Mouse (Mus musculus): ENCODE data around the gene Dctn5. TPM values are rescaled to one million over a fixed set of nuclear protein-coding genes. Genes with fewer than 3 reads are reported as not detected.

Gene Dctn5
- polyA plus RNA-seq, 1 experiment, result 77.1 TPM

GRCm38 (mm10) chr7:122101747-122102244 lies 31.0 kb upstream of the Dctn5 start, which contains the start of gene Ndufab1:
TSS of gene Ndufab1 (minus strand) at chr7:122101886.
- under 1% methylated on average over 43 of the region's 43 CpGs for WGBS
- TF ChIP-seq POLR2A (IDR thresholded peaks at IDR 0.05; ENCODE audit: low read depth, low read length), result peak; percentile 2
- peak; percentile 69 for TF ChIP-seq CTCF (conservative IDR thresholded peaks at IDR 0.05; ENCODE audit: insufficient read depth, insufficient read length, low read depth, low read length)

GRCm38 (mm10) chr7:122108206-122108605 lies 24.6 kb upstream of the Dctn5 start:
- no peaks in the 10 kb centered on the region for H3K4me1 ChIP-seq (ENCODE audit: control insufficient read depth, insufficient read depth, low read length)
- H3K27me3 ChIP-seq (replicated peaks; ENCODE audit: control insufficient read depth, insufficient read depth, low read length), result no peaks in the 10 kb centered on the region
- no peaks in the 10 kb centered on the region for H3K36me3 ChIP-seq (ENCODE audit: control insufficient read depth, insufficient read depth, low read length)
- DNase-seq, result peak; percentile 60
- no peak overlapping the region for H3K4me3 ChIP-seq (ENCODE audit: insufficient read depth, low read depth, low read length)
- TF ChIP-seq POLR2A (IDR thresholded peaks at IDR 0.05; ENCODE audit: low read depth, low read length) (no peak), CTCF (conservative IDR thresholded peaks at IDR 0.05; ENCODE audit: insufficient read depth, insufficient read length, low read depth, low read length) (no peak)
- no peak overlapping the region for H3K27ac ChIP-seq (ENCODE audit: insufficient read depth, low read depth, low read length)
- WGBS, result 78% methylated on average over 6 of the region's 6 CpGs

More at GRCm38 (mm10) chr7:122101747-122102244, 31.0 kb upstream of the Dctn5 start, which contains the start of gene Ndufab1:
- H3K27me3 ChIP-seq (replicated peaks; ENCODE audit: control insufficient read depth, insufficient read depth, low read length), result no peaks in the 10 kb centered on the region
- peak within 1 kb of the TSS; percentile 88 for H3K27ac ChIP-seq (ENCODE audit: insufficient read depth, low read depth, low read length)
- H3K4me3 ChIP-seq (ENCODE audit: insufficient read depth, low read depth, low read length), result peak within 1 kb of the TSS; percentile 86
- H3K4me1 ChIP-seq (ENCODE audit: control insufficient read depth, insufficient read depth, low read length), result peaks cover 7% of the 10 kb centered on the region; the same call in 1 of the 2 replicates
- H3K36me3 ChIP-seq (ENCODE audit: control insufficient read depth, insufficient read depth, low read length), result no peaks in the 10 kb centered on the region
- DNase-seq, result peak; percentile 92

- TF ChIP-seq CTCF (conservative IDR thresholded peaks at IDR 0.05; ENCODE audit: insufficient read depth, insufficient read length, low read depth, low read length) (no peak), POLR2A (IDR thresholded peaks at IDR 0.05; ENCODE audit: low read depth, low read length) (no peak)
- H3K27me3 ChIP-seq (replicated peaks; ENCODE audit: control insufficient read depth, insufficient read depth, low read length), result no peaks in the 10 kb centered on the region
- no peak overlapping the region for H3K27ac ChIP-seq (ENCODE audit: insufficient read depth, low read depth, low read length)
- no peak for DNase-seq
- H3K36me3 ChIP-seq (ENCODE audit: control insufficient read depth, insufficient read depth, low read length), result no peaks in the 10 kb centered on the region
- 90% methylated on average over 4 of the region's 4 CpGs for WGBS
- H3K4me1 ChIP-seq (ENCODE audit: control insufficient read depth, insufficient read depth, low read length), result no peaks in the 10 kb centered on the region
- H3K4me3 ChIP-seq (ENCODE audit: insufficient read depth, low read depth, low read length), result no peak overlapping the region
These were observed 9.3 kb upstream of the Dctn5 start for GRCm38 (mm10) chr7:122123518-122123917.

DNA sequence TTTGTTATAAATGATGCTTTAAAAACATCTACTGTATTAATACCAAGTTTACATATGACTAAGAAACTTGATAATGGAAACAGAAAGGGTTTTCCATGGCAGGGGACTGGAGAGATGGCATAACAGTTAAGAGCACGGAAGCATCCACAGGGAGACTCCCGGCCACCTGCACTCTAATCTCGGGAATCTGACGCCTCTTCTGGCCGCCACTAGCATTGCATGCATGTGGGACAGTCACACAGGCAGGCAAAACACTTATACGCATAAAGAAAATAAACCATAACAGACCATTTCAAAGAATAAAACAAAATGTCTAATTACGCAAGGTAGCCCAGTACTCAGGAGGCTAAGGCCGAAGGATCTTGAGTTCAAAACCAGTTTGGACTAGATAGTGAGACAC lies 7.2 kb upstream of the Dctn5 start:
- DNase-seq, result no peak
- Histone ChIP-seq H3K4me1 (ENCODE audit: control insufficient read depth, insufficient read depth, low read length) (no peaks in the 10 kb centered on the region), H3K4me3 (ENCODE audit: insufficient read depth, low read depth, low read length) (no peak overlapping the region), H3K36me3 (ENCODE audit: control insufficient read depth, insufficient read depth, low read length) (no peaks in the 10 kb centered on the region), H3K27ac (ENCODE audit: insufficient read depth, low read depth, low read length) (no peak overlapping the region), H3K27me3 (replicated peaks; ENCODE audit: control insufficient read depth, insufficient read depth, low read length) (no peaks in the 10 kb centered on the region)
- TF ChIP-seq POLR2A (IDR thresholded peaks at IDR 0.05; ENCODE audit: low read depth, low read length) (no peak), CTCF (conservative IDR thresholded peaks at IDR 0.05; ENCODE audit: insufficient read depth, insufficient read length, low read depth, low read length) (0 out of 2 replicates have a peak, but pooled peaks have one; percentile 14)
- 76% methylated on average over 8 of the region's 8 CpGs for WGBS

GRCm38 (mm10) chr7:122126946-122127345 lies 5.9 kb upstream of the Dctn5 start:
- 73% methylated on average over 11 of the region's 11 CpGs for WGBS
- Histone ChIP-seq H3K4me3 (ENCODE audit: insufficient read depth, low read depth, low read length) (no peak overlapping the region), H3K36me3 (ENCODE audit: control insufficient read depth, insufficient read depth, low read length) (no peaks in the 10 kb centered on the region), H3K27ac (ENCODE audit: insufficient read depth, low read depth, low read length) (no peak overlapping the region), H3K27me3 (replicated peaks; ENCODE audit: control insufficient read depth, insufficient read depth, low read length) (no peaks in the 10 kb centered on the region), H3K4me1 (ENCODE audit: control insufficient read depth, insufficient read depth, low read length) (no peaks in the 10 kb centered on the region)
- DNase-seq, result peak; percentile 72
- TF ChIP-seq CTCF (conservative IDR thresholded peaks at IDR 0.05; ENCODE audit: insufficient read depth, insufficient read length, low read depth, low read length) (no peak), POLR2A (IDR thresholded peaks at IDR 0.05; ENCODE audit: low read depth, low read length) (no peak)

DNA sequence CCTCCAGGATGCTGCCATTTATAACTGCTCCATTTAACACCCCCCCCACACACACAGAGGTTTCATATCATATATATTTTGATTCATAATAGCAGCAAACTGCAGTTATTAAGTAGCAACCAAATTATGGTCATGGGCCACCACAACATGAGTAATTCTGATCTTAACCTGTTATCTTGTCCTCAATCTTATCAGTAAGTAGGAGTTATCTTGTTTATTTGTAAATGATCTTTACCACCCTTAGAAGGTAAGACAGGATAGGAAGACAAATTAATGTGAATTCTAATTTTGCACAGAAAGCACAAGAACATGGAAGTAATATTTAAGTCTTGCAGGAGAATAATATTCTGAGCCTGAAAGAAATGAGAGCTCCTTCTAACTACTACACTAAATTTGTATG lies 1.0 kb upstream of the Dctn5 start:
- DNase-seq, result no peak
- no peak for TF ChIP-seq POLR2A (IDR thresholded peaks at IDR 0.05; ENCODE audit: low read depth, low read length)
- TF ChIP-seq CTCF (conservative IDR thresholded peaks at IDR 0.05; ENCODE audit: insufficient read depth, insufficient read length, low read depth, low read length), result no peak
- Histone ChIP-seq H3K4me1 (ENCODE audit: control insufficient read depth, insufficient read depth, low read length) (peaks cover 6% of the 10 kb centered on the region; the same call in 1 of the 2 replicates), H3K36me3 (ENCODE audit: control insufficient read depth, insufficient read depth, low read length) (no peaks in the 10 kb centered on the region; the same call in 1 of the 2 replicates), H3K27me3 (replicated peaks; ENCODE audit: control insufficient read depth, insufficient read depth, low read length) (no peaks in the 10 kb centered on the region), H3K27ac (ENCODE audit: insufficient read depth, low read depth, low read length) (no peak overlapping the region), H3K4me3 (ENCODE audit: insufficient read depth, low read depth, low read length) (no peak overlapping the region)

GRCm38 (mm10) chr7:122133338-122133625 lies 441 bp downstream of the Dctn5 start:
- Histone ChIP-seq H3K4me3 (ENCODE audit: insufficient read depth, low read depth, low read length) (peak overlapping the region; percentile 96), H3K27ac (ENCODE audit: insufficient read depth, low read depth, low read length) (peak overlapping the region; percentile 79), H3K36me3 (ENCODE audit: control insufficient read depth, insufficient read depth, low read length) (peaks cover 3% of the 10 kb centered on the region), H3K4me1 (ENCODE audit: control insufficient read depth, insufficient read depth, low read length) (peaks cover 6% of the 10 kb centered on the region; the same call in 1 of the 2 replicates), H3K27me3 (replicated peaks; ENCODE audit: control insufficient read depth, insufficient read depth, low read length) (no peaks in the 10 kb centered on the region)
- no peak for TF ChIP-seq POLR2A (IDR thresholded peaks at IDR 0.05; ENCODE audit: low read depth, low read length)
- TF ChIP-seq CTCF (conservative IDR thresholded peaks at IDR 0.05; ENCODE audit: insufficient read depth, insufficient read length, low read depth, low read length), result no peak
- WGBS, result 12% methylated on average over 8 of the region's 8 CpGs
- DNase-seq, result no peak

Data from kidney, adult 2 months (tissue).